Mouse (Mus musculus) embryonic fibroblast, embryonic 13.5 days (primary cell): ENCODE results near the gene Rusc1.

ENCODE experiments used
- CTCF ChIP-seq: IDR thresholded peaks from 2 replicates; pipeline ENCODE4 v1.5.1; 2011; ENCODE audit warnings: mild to moderate bottlenecking, control low read depth, low read length, moderate library complexity, borderline replicate concordance; ENCODE audit not compliant: insufficient read depth
- POLR2A ChIP-seq: IDR thresholded peaks from 2 replicates; pipeline ENCODE4 v1.6.1; 2011; ENCODE audit warnings: low read depth, mild to moderate bottlenecking, control low read depth, low read length, moderate library complexity

GRCm38 (mm10) chr3:89092509-89093090, 511 bp downstream of the Rusc1 start:
- TF ChIP-seq POLR2A (no peak), CTCF (no peak)
